Mouse (Mus musculus) heart, postnatal 14 days (tissue): Measurements from ENCODE around the gene Myadm. TPM values are rescaled to one million over a fixed set of nuclear protein-coding genes. Genes with fewer than 3 reads are reported as not detected.

Source experiments
- DNase-seq, 2 experiments: peaks; one replicate each; pipeline ENCODE4 v3.0.0; 2021 to 2022
- intact Hi-C: fragments of 180-260 bp; cut with DNase I; formaldehyde crosslinking; loops from one replicate; pipeline ENCODE4 v1.15.1; 2025
- total RNA-seq, 2 experiments: library from RNA; stranded (reverse); gene quantifications; 2 replicates each; pipeline ENCODE4 v1.2.3; 2021

The Myadm gene
- total RNA-seq, 2 experiments from 2014 or later = 196 to 216 TPM

GRCm38 (mm10) chr7:3348326-3348725, 59.4 kb downstream of the Myadm start:
- DNase-seq = no peak
- intact Hi-C loops = no loop called here

GRCm38 (mm10) chr7:3349775-3350174, 60.9 kb downstream of the Myadm start:
- DNase-seq = no peak
- intact Hi-C loops = no loop called here

Other genes starting within 250 kb of the Myadm start
- gene AU018091, start 119.9 kb upstream of the Myadm start, total RNA-seq = not detected
- gene Nlrp12, start 39.3 kb upstream of the Myadm start, total RNA-seq = not detected
- gene Prkcg, start 99 bp downstream of the Myadm start, total RNA-seq = 1 to 10 TPM; 3.2 to 3.5 TPM
- gene Cacng7, start 43.9 kb downstream of the Myadm start, total RNA-seq = 1 to 10 TPM; 5.3 to 5.6 TPM
- not detected for gene Cacng8, start 101.6 kb downstream of the Myadm start, total RNA-seq
- under 1 TPM; 0.72 to 0.95 TPM for gene Cacng6, start 135.1 kb downstream of the Myadm start, total RNA-seq
- gene Tarm1, start 213.5 kb downstream of the Myadm start, total RNA-seq = not detected